Mouse (Mus musculus): ENCODE results near the gene Atm. TPM values are rescaled to one million over a fixed set of nuclear protein-coding genes. Genes with fewer than 3 reads are reported as not detected.

Gene Atm
- polyA plus RNA-seq, 1 experiment from 2014 or later: 14.9 TPM

DNA sequence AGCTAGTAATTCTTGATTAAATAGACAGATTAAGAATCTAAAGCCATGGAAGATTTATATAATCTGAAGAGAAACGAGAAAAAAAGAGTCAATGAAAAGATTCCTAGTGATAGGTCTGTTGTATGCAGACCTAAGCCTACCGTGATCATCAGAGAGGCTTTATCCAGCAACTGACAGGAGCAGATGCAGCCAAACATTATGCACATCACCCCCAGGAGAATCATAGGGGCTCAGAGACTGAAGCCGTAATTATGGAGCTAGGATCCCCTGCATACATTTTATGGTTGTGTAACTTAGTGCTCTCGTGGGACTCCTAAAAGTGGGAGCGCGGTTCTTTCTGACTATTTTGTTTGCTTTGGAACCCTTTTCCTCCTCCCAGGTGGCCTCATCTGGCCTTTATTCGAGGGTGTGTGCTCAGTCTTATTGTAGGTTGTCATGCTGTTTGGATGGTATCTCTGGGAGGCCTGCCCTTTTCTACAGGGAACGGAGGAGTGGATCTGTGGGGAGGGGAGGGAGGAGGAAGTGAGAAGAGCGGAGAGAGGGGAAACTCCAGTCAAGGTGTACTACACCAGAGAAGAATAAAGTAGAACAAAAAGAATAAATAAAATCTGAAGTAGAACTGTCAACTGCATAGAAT lies 19.0 kb downstream of the Atm start:
- Histone ChIP-seq H3K27me3 (ENCODE audit: control insufficient read depth, insufficient read depth, low read length) (no peaks in the 10 kb centered on the region), H3K27ac (replicated peaks; ENCODE audit: low read depth, low read length) (no peak overlapping the region), H3K36me3 (replicated peaks; ENCODE audit: control insufficient read depth, insufficient read depth, low read depth, low read length) (no peaks in the 10 kb centered on the region), H3K4me2 (ENCODE audit: low read depth, low read length) (no peak overlapping the region), H3K4me1 (ENCODE audit: control insufficient read depth, insufficient read depth, low read length) (no peaks in the 10 kb centered on the region), H3K9me3 (replicated peaks; ENCODE audit: control insufficient read depth, low read length) (no peaks in the 10 kb centered on the region), H3K4me3 (ENCODE audit: low read depth, low read length) (no peak overlapping the region), H3K9ac (replicated peaks; ENCODE audit: low read length) (no peak overlapping the region)
- ATAC-seq (replicated peaks; ENCODE audit: insufficient number of reproducible peaks, low FRiP score, low TSS enrichment, low read depth) (no peak), DNase-seq (ENCODE audit: low spot score) (no peak)
- WGBS: 81% methylated on average over 9 of the region's 9 CpGs

DNA sequence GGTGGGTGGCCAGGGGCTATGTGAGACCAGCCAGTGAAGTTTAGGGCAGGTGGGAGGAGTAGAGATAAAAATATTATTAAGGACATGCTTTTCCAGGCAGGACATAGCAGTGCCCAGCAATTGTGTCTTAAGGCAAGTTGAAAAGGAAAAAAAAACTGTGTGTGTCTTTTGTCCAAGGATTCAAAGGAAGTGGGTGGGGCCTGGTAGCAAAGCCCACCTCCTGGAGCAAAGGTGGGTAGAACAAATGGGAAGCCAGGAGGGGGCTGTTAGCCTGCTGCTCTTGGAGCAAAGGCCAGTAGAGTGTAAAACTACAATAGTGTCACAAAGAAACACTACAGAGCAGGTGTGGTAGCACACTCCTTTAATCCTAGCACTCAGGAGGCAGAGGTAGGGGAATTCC lies 22.4 kb downstream of the Atm start:
- Histone ChIP-seq H3K36me3 (replicated peaks; ENCODE audit: control insufficient read depth, insufficient read depth, low read depth, low read length) (no peaks in the 10 kb centered on the region), H3K4me3 (ENCODE audit: low read depth, low read length) (no peak overlapping the region), H3K9ac (replicated peaks; ENCODE audit: low read length) (no peak overlapping the region), H3K27me3 (ENCODE audit: control insufficient read depth, insufficient read depth, low read length) (no peaks in the 10 kb centered on the region), H3K4me1 (ENCODE audit: control insufficient read depth, insufficient read depth, low read length) (no peaks in the 10 kb centered on the region), H3K9me3 (replicated peaks; ENCODE audit: control insufficient read depth, low read length) (no peaks in the 10 kb centered on the region), H3K4me2 (ENCODE audit: low read depth, low read length) (no peak overlapping the region), H3K27ac (replicated peaks; ENCODE audit: low read depth, low read length) (no peak overlapping the region)
- ATAC-seq (replicated peaks; ENCODE audit: insufficient number of reproducible peaks, low FRiP score, low TSS enrichment, low read depth): no peak
- no peak for DNase-seq (ENCODE audit: low spot score)

DNA sequence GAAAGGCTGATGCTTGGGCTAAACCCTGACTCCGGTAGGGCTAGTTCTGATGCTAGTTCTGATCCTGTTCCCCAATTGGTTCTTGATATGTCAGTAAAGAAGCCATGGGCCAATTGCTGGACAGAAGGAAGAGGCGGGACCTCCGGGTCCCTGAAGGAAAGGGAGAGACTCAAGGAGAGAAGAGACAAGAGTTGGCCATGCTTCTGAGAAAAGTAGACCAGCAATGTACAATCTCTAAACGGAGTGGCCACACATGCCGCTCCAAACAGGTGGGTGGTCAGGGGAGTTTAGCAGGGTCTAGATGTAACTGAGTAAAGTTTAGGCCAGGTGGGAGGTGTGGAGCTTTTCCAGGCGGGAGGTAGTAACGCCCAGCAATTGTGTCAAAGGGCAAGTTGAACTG lies 28.5 kb downstream of the Atm start:
- no peak for DNase-seq (ENCODE audit: low spot score)
- ATAC-seq (replicated peaks; ENCODE audit: insufficient number of reproducible peaks, low FRiP score, low TSS enrichment, low read depth): no peak
- Histone ChIP-seq H3K27ac (replicated peaks; ENCODE audit: low read depth, low read length) (no peak overlapping the region), H3K27me3 (ENCODE audit: control insufficient read depth, insufficient read depth, low read length) (no peaks in the 10 kb centered on the region), H3K9me3 (replicated peaks; ENCODE audit: control insufficient read depth, low read length) (no peaks in the 10 kb centered on the region), H3K9ac (replicated peaks; ENCODE audit: low read length) (no peak overlapping the region), H3K4me3 (ENCODE audit: low read depth, low read length) (no peak overlapping the region), H3K4me2 (ENCODE audit: low read depth, low read length) (no peak overlapping the region), H3K36me3 (replicated peaks; ENCODE audit: control insufficient read depth, insufficient read depth, low read depth, low read length) (no peaks in the 10 kb centered on the region), H3K4me1 (ENCODE audit: control insufficient read depth, insufficient read depth, low read length) (no peaks in the 10 kb centered on the region)
- 88% methylated on average over 6 of the region's 7 CpGs for WGBS

DNA sequence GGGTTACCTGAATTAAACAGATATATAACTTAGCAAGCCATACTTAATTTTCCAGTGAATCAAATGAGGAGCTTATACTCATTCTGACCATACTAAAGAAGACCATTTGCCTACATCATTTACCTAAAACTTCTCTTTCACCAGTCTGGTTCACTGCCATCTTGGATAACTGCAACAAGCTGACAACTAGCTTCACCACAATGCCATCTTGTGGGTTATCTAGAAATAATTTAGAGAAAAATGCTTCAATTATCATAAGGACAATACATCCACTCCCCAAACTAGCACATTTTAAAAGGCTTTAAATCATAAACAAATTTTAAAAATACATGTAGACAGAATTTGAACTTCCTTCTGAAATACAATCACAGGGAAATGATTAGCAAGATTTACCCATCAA lies 50.7 kb downstream of the Atm start:
- H3K9me3 ChIP-seq (replicated peaks; ENCODE audit: control insufficient read depth, low read length): no peaks in the 10 kb centered on the region
- DNase-seq (ENCODE audit: low spot score): no peak
- no peaks in the 10 kb centered on the region for H3K36me3 ChIP-seq (replicated peaks; ENCODE audit: control insufficient read depth, insufficient read depth, low read depth, low read length)
- H3K9ac ChIP-seq (replicated peaks; ENCODE audit: low read length): no peak overlapping the region
- H3K4me3 ChIP-seq (ENCODE audit: low read depth, low read length): no peak overlapping the region
- no peak for ATAC-seq (replicated peaks; ENCODE audit: insufficient number of reproducible peaks, low FRiP score, low TSS enrichment, low read depth)
- no peak overlapping the region for H3K27ac ChIP-seq (replicated peaks; ENCODE audit: low read depth, low read length)
- H3K27me3 ChIP-seq (ENCODE audit: control insufficient read depth, insufficient read depth, low read length): no peaks in the 10 kb centered on the region
- no peak overlapping the region for H3K4me2 ChIP-seq (ENCODE audit: low read depth, low read length)
- H3K4me1 ChIP-seq (ENCODE audit: control insufficient read depth, insufficient read depth, low read length): no peaks in the 10 kb centered on the region

DNA sequence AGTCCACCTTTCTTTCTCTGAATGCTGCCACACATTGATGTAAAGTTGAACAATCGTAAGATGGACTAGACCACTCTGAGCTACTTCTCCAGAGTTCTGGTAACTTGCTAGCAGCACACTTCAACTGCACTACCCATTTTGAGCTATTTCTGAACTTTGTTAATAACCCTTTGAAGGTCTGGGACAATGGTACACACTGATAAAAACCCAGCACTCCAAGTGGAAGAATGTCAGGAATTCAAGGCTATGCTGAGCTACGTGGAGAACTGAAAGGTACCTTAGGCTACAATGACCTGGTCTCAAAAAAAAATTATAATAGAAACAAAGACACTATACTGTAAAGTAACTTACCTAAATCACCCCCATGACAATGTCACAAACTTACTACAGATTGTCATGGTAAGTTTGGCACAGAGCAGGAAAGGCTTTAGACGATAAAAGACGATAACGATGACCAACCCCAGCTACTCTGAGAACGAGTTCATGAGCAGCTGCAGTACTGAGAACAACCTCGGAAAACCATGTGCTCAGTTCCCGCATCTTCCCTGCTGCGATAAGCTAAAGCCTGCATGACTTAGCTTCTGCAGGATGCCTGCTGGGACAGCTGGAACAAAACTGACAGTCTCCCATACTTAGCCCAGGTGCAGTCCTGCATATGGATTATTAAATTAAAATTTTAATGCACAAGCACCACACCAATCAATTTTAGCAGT lies 63.6 kb downstream of the Atm start:
- no peaks in the 10 kb centered on the region for H3K9me3 ChIP-seq (replicated peaks; ENCODE audit: control insufficient read depth, low read length)
- no peaks in the 10 kb centered on the region for H3K4me1 ChIP-seq (ENCODE audit: control insufficient read depth, insufficient read depth, low read length)
- DNase-seq (ENCODE audit: low spot score): no peak
- H3K9ac ChIP-seq (replicated peaks; ENCODE audit: low read length): no peak overlapping the region
- H3K27me3 ChIP-seq (ENCODE audit: control insufficient read depth, insufficient read depth, low read length): no peaks in the 10 kb centered on the region
- ATAC-seq (replicated peaks; ENCODE audit: insufficient number of reproducible peaks, low FRiP score, low TSS enrichment, low read depth): no peak
- WGBS: 90% methylated on average over 9 of the region's 9 CpGs
- no peaks in the 10 kb centered on the region for H3K36me3 ChIP-seq (replicated peaks; ENCODE audit: control insufficient read depth, insufficient read depth, low read depth, low read length)
- H3K4me3 ChIP-seq (ENCODE audit: low read depth, low read length): no peak overlapping the region
- H3K27ac ChIP-seq (replicated peaks; ENCODE audit: low read depth, low read length): no peak overlapping the region
- H3K4me2 ChIP-seq (ENCODE audit: low read depth, low read length): no peak overlapping the region; the same call in 1 of the 2 replicates

DNA sequence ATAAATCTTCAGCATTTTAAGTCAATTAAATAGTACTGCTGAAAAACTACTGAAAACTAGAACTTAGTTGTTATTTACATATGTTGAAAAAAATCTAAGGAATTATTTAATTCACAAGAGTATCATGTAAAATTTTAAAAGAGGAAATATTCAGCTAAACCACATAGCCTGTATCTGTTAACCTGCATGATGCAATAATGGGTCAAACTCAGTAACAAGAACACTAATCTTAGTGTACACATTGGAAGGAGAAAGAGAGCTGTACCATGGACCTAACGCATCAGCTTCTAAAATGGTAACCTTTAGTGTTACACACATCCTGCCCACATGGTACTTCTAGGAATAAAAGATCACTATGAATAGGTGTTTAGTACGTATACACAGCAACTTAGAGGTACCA lies 84.5 kb downstream of the Atm start:
- Histone ChIP-seq H3K27ac (replicated peaks; ENCODE audit: low read depth, low read length) (no peak overlapping the region), H3K36me3 (replicated peaks; ENCODE audit: control insufficient read depth, insufficient read depth, low read depth, low read length) (no peaks in the 10 kb centered on the region; the same call in 1 of the 2 replicates)

DNA sequence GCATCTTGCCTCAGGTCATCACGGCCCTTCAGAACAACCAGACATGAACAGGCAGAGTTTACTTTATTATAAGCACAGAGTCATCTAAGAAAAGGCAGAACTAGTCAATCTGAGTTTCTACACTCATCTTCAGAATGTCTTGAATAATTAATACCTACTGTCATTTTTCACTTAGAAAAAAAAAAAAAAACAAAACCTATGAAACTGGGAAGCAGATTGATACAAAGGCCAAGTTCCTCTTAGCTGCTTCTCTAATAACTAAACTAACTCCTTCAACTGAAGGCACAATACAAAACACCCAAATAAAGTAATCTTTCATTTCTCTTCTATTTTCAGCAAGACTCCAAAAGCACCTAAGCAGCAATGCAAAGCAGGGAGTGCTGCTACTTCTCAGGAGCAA lies 85.9 kb downstream of the Atm start:
- ATAC-seq (replicated peaks; ENCODE audit: insufficient number of reproducible peaks, low FRiP score, low TSS enrichment, low read depth): no peak
- Histone ChIP-seq H3K4me1 (ENCODE audit: control insufficient read depth, insufficient read depth, low read length) (no peaks in the 10 kb centered on the region), H3K9ac (replicated peaks; ENCODE audit: low read length) (no peak overlapping the region), H3K27ac (replicated peaks; ENCODE audit: low read depth, low read length) (no peak overlapping the region), H3K9me3 (replicated peaks; ENCODE audit: control insufficient read depth, low read length) (no peaks in the 10 kb centered on the region), H3K4me3 (ENCODE audit: low read depth, low read length) (no peak overlapping the region), H3K4me2 (ENCODE audit: low read depth, low read length) (no peak overlapping the region), H3K36me3 (replicated peaks; ENCODE audit: control insufficient read depth, insufficient read depth, low read depth, low read length) (no peaks in the 10 kb centered on the region; the same call in 1 of the 2 replicates), H3K27me3 (ENCODE audit: control insufficient read depth, insufficient read depth, low read length) (no peaks in the 10 kb centered on the region)
- DNase-seq (ENCODE audit: low spot score): no peak
- WGBS: 97% methylated on average over 1 of the region's 1 CpGs

More for the DNA sequence above, 84.5 kb downstream of the Atm start:
- ATAC-seq (replicated peaks; ENCODE audit: insufficient number of reproducible peaks, low FRiP score, low TSS enrichment, low read depth) (no peak), DNase-seq (ENCODE audit: low spot score) (no peak)
- no peak overlapping the region for H3K4me2 ChIP-seq (ENCODE audit: low read depth, low read length)
- H3K27me3 ChIP-seq (ENCODE audit: control insufficient read depth, insufficient read depth, low read length): no peaks in the 10 kb centered on the region
- no peak overlapping the region for H3K4me3 ChIP-seq (ENCODE audit: low read depth, low read length)
- 92% methylated on average over 2 of the region's 2 CpGs for WGBS
- H3K4me1 ChIP-seq (ENCODE audit: control insufficient read depth, insufficient read depth, low read length): no peaks in the 10 kb centered on the region
- H3K9ac ChIP-seq (replicated peaks; ENCODE audit: low read length): no peak overlapping the region
- H3K9me3 ChIP-seq (replicated peaks; ENCODE audit: control insufficient read depth, low read length): no peaks in the 10 kb centered on the region

DNA sequence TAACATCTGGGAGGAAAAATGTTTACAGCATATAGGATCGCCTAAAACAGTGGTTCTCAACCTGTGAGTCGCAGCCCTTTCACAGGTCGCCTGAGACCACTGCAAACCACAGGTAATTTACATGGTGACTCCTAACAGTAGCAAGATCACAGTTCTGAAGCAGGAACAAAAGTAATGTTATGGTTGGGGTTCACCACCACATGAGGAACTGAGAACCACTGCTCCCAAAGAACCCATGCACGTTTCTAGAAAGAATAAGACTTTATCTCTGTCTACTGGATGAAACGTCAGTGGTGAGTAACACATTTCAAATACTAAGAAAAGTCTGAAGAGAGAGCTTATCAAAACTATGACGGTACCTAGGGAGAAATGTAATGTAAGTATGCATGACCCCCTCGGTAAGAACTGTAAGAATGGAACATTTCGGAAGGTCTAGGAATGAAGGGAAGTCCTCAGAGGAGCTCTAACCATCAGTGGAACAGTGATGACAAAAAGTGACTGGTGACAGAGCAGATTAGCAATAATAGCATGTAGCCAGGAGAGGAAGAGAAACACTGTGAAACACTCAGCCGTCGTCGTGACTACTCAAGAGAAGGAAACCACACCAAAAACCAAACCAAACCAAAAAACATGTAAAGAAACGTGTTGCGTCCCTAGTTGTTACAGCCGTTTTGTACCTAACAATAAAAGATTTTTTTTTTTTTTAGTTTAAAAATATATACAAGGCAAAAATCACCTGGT lies 100.5 kb downstream of the Atm start:
- Histone ChIP-seq H3K9ac (replicated peaks; ENCODE audit: low read length) (no peak overlapping the region), H3K4me3 (ENCODE audit: low read depth, low read length) (no peak overlapping the region), H3K9me3 (replicated peaks; ENCODE audit: control insufficient read depth, low read length) (no peaks in the 10 kb centered on the region), H3K27ac (replicated peaks; ENCODE audit: low read depth, low read length) (no peak overlapping the region), H3K4me1 (ENCODE audit: control insufficient read depth, insufficient read depth, low read length) (no peaks in the 10 kb centered on the region), H3K27me3 (ENCODE audit: control insufficient read depth, insufficient read depth, low read length) (no peaks in the 10 kb centered on the region), H3K36me3 (replicated peaks; ENCODE audit: control insufficient read depth, insufficient read depth, low read depth, low read length) (no peaks in the 10 kb centered on the region; the same call in 1 of the 2 replicates), H3K4me2 (ENCODE audit: low read depth, low read length) (no peak overlapping the region)
- 91% methylated on average over 14 of the region's 14 CpGs for WGBS
- DNase-seq (ENCODE audit: low spot score): no peak
- ATAC-seq (replicated peaks; ENCODE audit: insufficient number of reproducible peaks, low FRiP score, low TSS enrichment, low read depth): no peak
